Mouse (Mus musculus): ENCODE measurements around the gene Sbf2. TPM values are rescaled to one million over a fixed set of nuclear protein-coding genes. Genes with fewer than 3 reads are reported as not detected.
"Not testable (repeated sequence)": the region's sequence is repeated elsewhere in the genome, so short reads cannot be mapped to it uniquely, and the experiment has no call there.

Gene Sbf2
- polyA plus RNA-seq, 1 experiment from 2014 or later: 29.2 TPM

GRCm38 (mm10) chr7:110432301-110432700 lies 182.4 kb downstream of the Sbf2 start:
- Histone ChIP-seq H3K9ac (no peak overlapping the region), H3K9me3 (no peaks in the 10 kb centered on the region), H3K4me2 (no peak overlapping the region), H3K27me3 (no peaks in the 10 kb centered on the region), H3K4me1 (no peaks in the 10 kb centered on the region), H3K27ac (no peak overlapping the region), H3K4me3 (no peak overlapping the region), H3K36me3 (peaks cover 4% of the 10 kb centered on the region; the same call in 1 of the 2 replicates)
- no peak for ATAC-seq (ENCODE audit: insufficient number of reproducible peaks, low FRiP score, low TSS enrichment, low read depth)
- WGBS: 20% methylated on average over 4 of the region's 4 CpGs

GRCm38 (mm10) chr7:110416318-110416717 lies 198.4 kb downstream of the Sbf2 start:
- no peak overlapping the region for H3K27ac ChIP-seq
- H3K4me2 ChIP-seq: no peak overlapping the region
- no peak overlapping the region for H3K4me3 ChIP-seq
- H3K9me3 ChIP-seq: no peaks in the 10 kb centered on the region
- no peaks in the 10 kb centered on the region for H3K27me3 ChIP-seq
- H3K36me3 ChIP-seq: peaks cover 8% of the 10 kb centered on the region; the same call in 1 of the 2 replicates
- H3K9ac ChIP-seq: no peak overlapping the region
- ATAC-seq (ENCODE audit: insufficient number of reproducible peaks, low FRiP score, low TSS enrichment, low read depth): no peak
- 74% methylated on average over 1 of the region's 1 CpGs for WGBS
- H3K4me1 ChIP-seq: no peaks in the 10 kb centered on the region

DNA sequence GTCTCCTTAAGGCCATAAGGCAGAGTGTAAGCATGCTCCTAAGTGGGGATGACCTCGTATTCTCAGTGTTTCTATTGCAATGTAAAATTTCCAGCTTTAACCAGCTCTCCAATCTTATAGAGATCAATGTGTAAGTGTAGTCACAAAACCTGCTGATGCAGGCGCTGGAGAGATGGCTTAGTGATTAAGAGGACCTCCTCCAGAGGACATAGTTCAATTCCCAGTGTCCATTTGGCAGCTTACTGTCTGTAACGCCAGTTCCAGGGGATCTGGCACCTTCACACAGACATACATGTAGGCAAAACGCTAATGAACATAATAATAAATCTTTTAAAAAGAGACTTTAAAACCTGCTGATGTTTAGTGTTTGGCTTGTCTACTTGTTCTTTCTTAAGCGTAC lies 200.4 kb downstream of the Sbf2 start:
- ATAC-seq (ENCODE audit: insufficient number of reproducible peaks, low FRiP score, low TSS enrichment, low read depth): no peak
- no peak overlapping the region for H3K27ac ChIP-seq
- H3K9ac ChIP-seq: no peak overlapping the region
- H3K27me3 ChIP-seq: no peaks in the 10 kb centered on the region
- no peaks in the 10 kb centered on the region for H3K9me3 ChIP-seq
- WGBS: 72% methylated on average over 5 of the region's 5 CpGs
- H3K4me2 ChIP-seq: no peak overlapping the region
- peaks cover 13% of the 10 kb centered on the region; the same call in 1 of the 2 replicates for H3K36me3 ChIP-seq
- H3K4me3 ChIP-seq: no peak overlapping the region
- H3K4me1 ChIP-seq: no peaks in the 10 kb centered on the region

DNA sequence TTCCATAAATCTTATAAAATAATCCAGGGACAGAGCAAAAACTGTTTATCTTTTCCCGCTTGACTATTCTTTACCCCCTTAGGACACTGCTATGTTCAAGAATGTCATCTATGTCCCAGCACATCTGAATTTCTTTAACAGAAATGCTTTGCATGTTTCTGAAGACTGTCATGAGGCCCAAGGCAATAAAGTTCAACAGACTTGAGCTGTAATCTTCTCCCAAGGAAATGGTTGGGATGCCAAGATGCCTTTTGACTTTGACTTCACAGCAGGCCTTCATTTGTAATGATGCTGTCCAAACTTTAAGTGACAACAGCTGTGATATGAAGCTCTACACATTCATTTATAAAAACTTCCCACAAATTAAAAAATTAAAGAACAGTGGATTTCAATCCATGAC lies 212.6 kb downstream of the Sbf2 start:
- WGBS: 59% methylated on average over 1 of the region's 1 CpGs
- ATAC-seq (ENCODE audit: insufficient number of reproducible peaks, low FRiP score, low TSS enrichment, low read depth): no peak
- H3K4me3 ChIP-seq: no peak overlapping the region

GRCm38 (mm10) chr7:110392576-110392975 lies 222.1 kb downstream of the Sbf2 start:
- ATAC-seq (ENCODE audit: insufficient number of reproducible peaks, low FRiP score, low TSS enrichment, low read depth): no peak
- no peaks in the 10 kb centered on the region for H3K9me3 ChIP-seq
- 77% methylated on average over 6 of the region's 6 CpGs for WGBS

More for the DNA sequence above, 212.6 kb downstream of the Sbf2 start:
- H3K4me2 ChIP-seq: no peak overlapping the region
- no peaks in the 10 kb centered on the region for H3K9me3 ChIP-seq
- H3K9ac ChIP-seq: no peak overlapping the region
- H3K4me1 ChIP-seq: no peaks in the 10 kb centered on the region; the same call in 1 of the 2 replicates
- no peak overlapping the region; the same call in 1 of the 2 replicates for H3K27ac ChIP-seq
- no peaks in the 10 kb centered on the region for H3K36me3 ChIP-seq
- H3K27me3 ChIP-seq: no peaks in the 10 kb centered on the region

GRCm38 (mm10) chr7:110391632-110392031 lies 223.1 kb downstream of the Sbf2 start:
- H3K27ac ChIP-seq: no peak overlapping the region
- 0 out of 2 replicates have a peak, but pooled peaks cover 3% of the 10 kb centered on the region for H3K36me3 ChIP-seq
- H3K4me3 ChIP-seq: no peak overlapping the region
- H3K4me2 ChIP-seq: no peak overlapping the region
- no peaks in the 10 kb centered on the region for H3K4me1 ChIP-seq
- no peaks in the 10 kb centered on the region for H3K27me3 ChIP-seq
- H3K9ac ChIP-seq: no peak overlapping the region
- no peaks in the 10 kb centered on the region for H3K9me3 ChIP-seq
- 87% methylated on average over 2 of the region's 2 CpGs for WGBS
- ATAC-seq (ENCODE audit: insufficient number of reproducible peaks, low FRiP score, low TSS enrichment, low read depth): no peak

More at GRCm38 (mm10) chr7:110392576-110392975, 222.1 kb downstream of the Sbf2 start:
- Histone ChIP-seq H3K9ac (no peak overlapping the region), H3K4me2 (no peak overlapping the region), H3K4me3 (no peak overlapping the region), H3K36me3 (0 out of 2 replicates have a peak, but pooled peaks cover 3% of the 10 kb centered on the region), H3K27me3 (no peaks in the 10 kb centered on the region), H3K27ac (no peak overlapping the region), H3K4me1 (no peaks in the 10 kb centered on the region)

DNA sequence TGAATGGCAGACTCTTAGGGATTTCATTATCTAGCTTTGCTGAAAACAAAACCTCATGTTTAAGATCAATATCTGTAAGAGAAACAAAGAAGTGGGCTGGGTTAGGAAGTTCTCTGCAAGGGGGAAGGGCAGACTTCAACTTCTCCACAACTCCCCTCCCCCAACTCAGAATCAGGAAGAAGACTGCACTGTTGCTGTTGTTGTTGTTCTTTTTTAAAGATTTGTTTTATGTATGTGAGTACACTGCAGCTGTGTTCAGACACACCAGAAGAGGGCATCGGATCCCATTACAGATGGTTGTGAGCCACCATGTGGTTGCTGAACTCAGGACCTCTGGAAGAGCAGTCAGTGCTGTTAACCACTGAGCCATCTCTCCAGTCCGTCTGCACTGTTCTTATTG lies 225.8 kb downstream of the Sbf2 start:
- not testable (repeated sequence) for H3K27me3 ChIP-seq; H3K36me3 ChIP-seq; H3K4me3 ChIP-seq; H3K9ac ChIP-seq; H3K9me3 ChIP-seq; H3K27ac ChIP-seq; ATAC-seq (ENCODE audit: insufficient number of reproducible peaks, low FRiP score, low TSS enrichment, low read depth); H3K4me2 ChIP-seq; H3K4me1 ChIP-seq
- 70% methylated on average over 2 of the region's 2 CpGs for WGBS

DNA sequence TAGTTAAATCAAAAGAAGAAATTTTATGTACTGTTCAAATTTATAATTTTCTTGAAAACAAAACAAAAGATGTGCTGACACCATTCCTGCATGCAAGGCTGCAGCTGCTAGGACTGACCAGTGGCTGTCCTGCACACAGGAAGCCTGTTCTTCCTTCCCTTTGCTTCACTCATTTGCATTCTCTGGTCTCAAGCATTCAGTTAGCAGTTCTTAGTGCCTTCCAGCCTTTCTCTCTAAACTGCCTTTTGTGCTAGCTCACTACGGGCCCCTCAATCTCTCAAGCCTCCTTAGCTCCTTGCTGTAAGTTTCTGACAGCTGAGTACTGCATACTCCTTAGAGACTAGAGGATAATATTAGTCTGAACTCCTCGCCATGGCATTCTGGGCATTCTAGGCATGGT lies 227.2 kb downstream of the Sbf2 start:
- no peak overlapping the region for H3K27ac ChIP-seq

DNA sequence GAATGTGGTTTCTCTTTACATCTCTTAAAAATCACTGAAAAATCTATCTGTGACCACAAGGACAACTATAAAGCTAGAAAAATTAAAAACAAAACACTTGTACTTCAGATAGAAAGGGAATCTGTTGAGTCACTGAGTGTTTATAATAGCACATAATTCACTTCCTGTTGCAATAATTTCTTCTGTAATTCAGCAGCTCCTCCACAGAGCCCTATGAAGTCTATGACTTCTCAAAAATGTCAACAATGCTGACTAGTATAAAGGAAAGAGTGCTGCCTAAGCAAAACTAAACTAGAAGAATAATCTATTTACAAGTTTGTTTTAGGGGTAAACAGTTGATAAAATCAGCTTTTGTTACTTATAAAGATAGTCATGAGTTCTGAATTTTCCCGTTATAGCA lies 229.2 kb downstream of the Sbf2 start:
- ATAC-seq (ENCODE audit: insufficient number of reproducible peaks, low FRiP score, low TSS enrichment, low read depth): no peak
- no peak overlapping the region for H3K4me3 ChIP-seq
- no peaks in the 10 kb centered on the region for H3K9me3 ChIP-seq
- no peak overlapping the region for H3K4me2 ChIP-seq
- no peaks in the 10 kb centered on the region for H3K4me1 ChIP-seq
- H3K9ac ChIP-seq: no peak overlapping the region
- H3K27me3 ChIP-seq: no peaks in the 10 kb centered on the region
- no peak overlapping the region for H3K27ac ChIP-seq
- no peaks in the 10 kb centered on the region for H3K36me3 ChIP-seq
- WGBS: 98% methylated on average over 1 of the region's 1 CpGs

More for the DNA sequence above, 227.2 kb downstream of the Sbf2 start:
- H3K4me2 ChIP-seq: no peak overlapping the region
- ATAC-seq (ENCODE audit: insufficient number of reproducible peaks, low FRiP score, low TSS enrichment, low read depth): no peak
- H3K9ac ChIP-seq: no peak overlapping the region
- H3K36me3 ChIP-seq: 0 out of 2 replicates have a peak, but pooled peaks cover 3% of the 10 kb centered on the region
- no peaks in the 10 kb centered on the region for H3K9me3 ChIP-seq
- WGBS: 76% methylated on average over 2 of the region's 2 CpGs
- no peaks in the 10 kb centered on the region for H3K27me3 ChIP-seq
- no peak overlapping the region for H3K4me3 ChIP-seq
- no peaks in the 10 kb centered on the region for H3K4me1 ChIP-seq

GRCm38 (mm10) chr7:110384343-110384742 lies 230.4 kb downstream of the Sbf2 start:
- no peaks in the 10 kb centered on the region for H3K36me3 ChIP-seq
- no peak overlapping the region for H3K27ac ChIP-seq
- no peaks in the 10 kb centered on the region for H3K27me3 ChIP-seq
- H3K9ac ChIP-seq: no peak overlapping the region
- H3K4me2 ChIP-seq: no peak overlapping the region
- no peak overlapping the region for H3K4me3 ChIP-seq
- ATAC-seq (ENCODE audit: insufficient number of reproducible peaks, low FRiP score, low TSS enrichment, low read depth): no peak
- no peaks in the 10 kb centered on the region for H3K4me1 ChIP-seq
- no peaks in the 10 kb centered on the region for H3K9me3 ChIP-seq

DNA sequence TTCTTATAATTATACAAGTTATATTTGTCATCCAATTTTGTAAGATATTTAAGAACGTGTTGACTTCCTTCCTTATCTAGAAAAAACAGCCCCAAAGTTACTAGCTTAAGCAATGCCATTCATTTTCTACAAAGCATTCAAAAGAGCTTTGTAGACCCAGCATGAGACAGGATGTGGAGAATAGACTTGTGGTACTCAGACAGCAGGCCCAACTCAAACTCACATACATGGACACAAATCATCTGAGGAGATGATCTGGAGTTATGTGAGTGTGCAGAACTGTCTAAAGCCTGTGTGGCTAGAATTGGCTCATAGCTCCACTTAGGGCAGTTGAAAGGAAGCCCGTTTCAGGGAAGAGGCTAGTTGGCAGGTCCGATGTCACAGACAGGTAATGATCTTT lies 233.1 kb downstream of the Sbf2 start:
- H3K9me3 ChIP-seq: no peaks in the 10 kb centered on the region
- no peak overlapping the region for H3K4me3 ChIP-seq
- WGBS: 83% methylated on average over 3 of the region's 3 CpGs
- 0 out of 2 replicates have a peak, but pooled peaks cover 4% of the 10 kb centered on the region for H3K36me3 ChIP-seq
- no peaks in the 10 kb centered on the region for H3K4me1 ChIP-seq
- H3K4me2 ChIP-seq: no peak overlapping the region
- H3K9ac ChIP-seq: no peak overlapping the region
- no peak for ATAC-seq (ENCODE audit: insufficient number of reproducible peaks, low FRiP score, low TSS enrichment, low read depth)
- no peak overlapping the region for H3K27ac ChIP-seq
- no peaks in the 10 kb centered on the region for H3K27me3 ChIP-seq

DNA sequence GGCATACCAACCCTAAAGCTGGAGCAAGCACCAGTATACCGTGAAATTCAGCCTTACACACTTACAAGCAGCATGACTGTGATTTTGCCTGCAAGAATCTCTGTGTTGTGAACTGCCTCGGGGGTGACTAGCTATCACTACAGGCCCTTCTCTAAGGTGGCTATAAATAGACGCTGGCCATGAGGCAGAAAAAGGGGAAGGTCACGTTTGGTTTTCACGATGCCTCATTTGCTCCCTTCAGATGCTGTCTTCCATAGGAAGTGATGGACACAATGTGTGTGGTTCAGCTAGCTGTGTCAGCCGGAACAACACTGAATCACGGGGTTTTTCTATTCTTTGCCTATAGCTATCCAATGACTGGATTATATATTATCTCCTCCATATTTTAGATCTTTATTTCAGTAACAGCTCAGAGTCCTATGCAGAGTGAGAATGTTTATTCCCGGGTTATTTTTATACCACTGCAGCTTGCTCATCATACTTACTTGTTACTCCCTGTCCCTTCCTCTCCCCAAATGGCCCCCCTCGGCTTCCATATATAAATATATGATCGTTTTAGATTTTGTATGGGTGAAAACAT lies 235.3 kb downstream of the Sbf2 start:
- Histone ChIP-seq H3K4me2 (no peak overlapping the region), H3K9me3 (no peaks in the 10 kb centered on the region), H3K36me3 (peaks cover 16% of the 10 kb centered on the region; the same call in 1 of the 2 replicates), H3K4me1 (no peaks in the 10 kb centered on the region), H3K27ac (no peak overlapping the region), H3K9ac (no peak overlapping the region), H3K4me3 (no peak overlapping the region), H3K27me3 (no peaks in the 10 kb centered on the region)
- no peak for ATAC-seq (ENCODE audit: insufficient number of reproducible peaks, low FRiP score, low TSS enrichment, low read depth)
- 78% methylated on average over 10 of the region's 10 CpGs for WGBS

- WGBS: 81% methylated on average over 4 of the region's 4 CpGs
- no peaks in the 10 kb centered on the region for H3K27me3 ChIP-seq
Observed at GRCm38 (mm10) chr7:110372529-110372928, 242.2 kb downstream of the Sbf2 start.

More at GRCm38 (mm10) chr7:110372529-110372928, 242.2 kb downstream of the Sbf2 start:
- no peaks in the 10 kb centered on the region for H3K4me1 ChIP-seq
- ATAC-seq (ENCODE audit: insufficient number of reproducible peaks, low FRiP score, low TSS enrichment, low read depth): no peak
- no peak overlapping the region for H3K9ac ChIP-seq
- no peak overlapping the region for H3K27ac ChIP-seq
- H3K36me3 ChIP-seq: peaks cover 28% of the 10 kb centered on the region
- no peak overlapping the region for H3K4me3 ChIP-seq
- H3K4me2 ChIP-seq: no peak overlapping the region
- no peaks in the 10 kb centered on the region for H3K9me3 ChIP-seq
